Mouse (Mus musculus): ENCODE data around the gene Nol4l.
"Not testable (repeated sequence)": the region's sequence is repeated elsewhere in the genome, so short reads cannot be mapped to it uniquely, and the experiment has no call there.

Gene Nol4l

DNA sequence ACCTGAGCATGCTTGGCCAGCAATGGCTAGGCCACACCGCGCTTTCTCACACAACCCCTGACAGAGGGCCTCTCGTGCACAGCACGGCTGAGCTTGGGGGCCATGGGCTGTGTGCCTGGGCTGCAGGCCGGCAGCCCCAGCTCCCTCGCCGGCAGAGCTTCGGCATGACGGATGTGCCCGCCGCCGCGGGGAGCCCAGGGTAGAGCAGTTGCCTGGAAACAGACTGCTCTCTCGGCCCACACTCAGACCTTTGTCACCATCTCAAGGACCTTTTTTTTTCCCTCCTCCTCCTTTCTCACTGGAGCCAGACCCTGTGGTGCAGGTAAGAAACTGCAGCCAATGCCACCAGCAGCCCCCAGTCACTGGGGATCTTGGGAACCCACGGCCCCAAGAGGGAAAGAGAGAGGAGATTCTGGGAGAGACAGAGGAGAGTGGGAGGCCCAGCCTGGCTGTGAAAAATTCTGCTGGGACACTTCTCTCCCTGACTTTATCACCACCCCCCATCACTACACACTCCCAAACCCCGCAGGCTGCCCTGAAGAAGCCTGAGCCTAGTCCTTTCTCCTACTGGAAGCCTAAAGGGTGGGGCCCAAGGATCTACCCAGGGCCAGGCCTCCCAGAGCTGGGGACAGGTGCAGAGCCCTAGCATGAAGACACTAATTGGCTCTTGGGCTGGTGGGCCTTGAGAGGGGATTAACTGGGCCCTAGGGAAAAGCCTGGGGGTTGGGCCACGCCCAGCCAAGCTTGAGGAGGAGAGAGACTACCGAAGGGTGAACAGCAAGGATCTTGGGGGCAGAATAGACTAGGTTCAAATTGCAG is 20.4 kb downstream of the Nol4l start:
- DNase-seq = no peak

DNA sequence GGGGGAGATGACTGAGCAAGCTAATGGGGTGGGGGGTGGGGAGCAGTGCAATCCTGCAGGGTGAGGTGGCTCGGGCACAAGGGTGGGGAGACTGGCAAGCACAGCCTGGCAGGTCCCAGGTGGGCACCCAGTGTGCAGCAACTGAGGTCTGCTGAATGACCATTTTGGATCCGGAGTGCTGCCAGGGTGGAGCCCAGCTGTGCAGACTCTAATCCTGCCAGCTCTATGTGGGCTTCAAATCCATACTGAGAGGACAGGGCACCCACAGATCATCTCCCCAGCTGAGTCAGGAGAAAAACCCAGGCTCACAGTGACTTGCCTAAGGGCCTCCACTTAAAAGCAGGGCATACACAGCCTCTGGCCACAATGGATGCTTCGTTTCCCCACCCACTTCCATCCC is 21.4 kb downstream of the Nol4l start:
- no peak for DNase-seq

DNA sequence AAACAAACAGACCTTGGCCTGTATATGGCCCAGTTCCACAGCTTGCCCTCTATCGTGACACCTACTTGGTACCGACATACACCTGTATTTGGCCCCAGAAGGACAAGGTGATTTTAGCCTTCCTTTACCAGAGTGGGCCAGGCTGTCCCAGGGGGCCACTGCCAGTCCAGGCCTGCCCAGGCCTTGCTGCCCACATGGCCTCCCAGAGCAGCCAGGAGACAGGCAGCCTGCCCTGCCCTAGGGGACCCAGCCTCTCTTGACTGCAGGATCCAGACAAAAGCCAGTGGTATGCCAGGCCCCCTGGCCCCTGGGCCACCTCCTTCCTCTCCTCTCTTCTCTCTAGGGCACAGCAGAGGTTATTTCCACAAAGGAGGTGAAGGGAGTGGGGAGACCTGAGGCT is 21.8 kb downstream of the Nol4l start:
- no peak for DNase-seq

DNA sequence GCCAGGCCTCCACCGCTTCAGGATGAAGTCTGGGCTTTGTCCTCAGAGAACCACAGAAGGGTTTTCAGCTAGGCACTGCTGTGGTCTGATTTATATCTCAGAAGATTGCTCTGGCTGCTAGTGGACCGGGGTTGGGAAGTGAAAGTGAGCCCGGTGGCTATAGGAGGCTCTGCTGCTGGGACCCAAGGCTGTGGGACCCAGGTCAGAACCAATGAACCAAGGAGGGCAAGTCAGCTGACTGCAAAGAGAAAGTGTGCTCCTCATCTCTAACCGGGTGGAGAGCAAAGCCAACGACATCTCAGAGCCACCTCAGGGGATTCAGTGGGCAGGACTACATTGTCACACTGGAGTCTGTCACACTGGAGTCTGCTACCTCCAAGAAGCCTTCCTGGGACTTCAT is 23.4 kb downstream of the Nol4l start:
- DNase-seq = no peak

DNA sequence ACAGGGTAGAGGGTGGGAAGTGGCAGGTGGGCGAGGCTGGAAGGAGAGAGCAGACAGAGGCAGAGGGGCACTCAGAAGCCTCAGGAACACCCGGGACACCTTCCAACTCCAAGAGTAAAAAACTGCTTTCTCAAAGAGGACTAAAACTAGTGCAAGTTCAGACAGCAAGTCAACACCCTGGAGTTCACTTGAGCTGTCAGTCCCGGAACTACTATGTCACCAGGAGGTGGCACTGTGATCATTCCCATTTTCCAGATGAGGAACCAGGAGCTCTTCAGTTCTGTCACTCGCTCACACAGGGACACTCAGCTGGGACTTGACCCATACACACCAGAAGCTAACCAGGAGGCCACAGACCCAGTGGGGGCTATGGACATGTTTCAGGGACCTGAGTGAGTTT is 30.6 kb downstream of the Nol4l start:
- DNase-seq = no peak

DNA sequence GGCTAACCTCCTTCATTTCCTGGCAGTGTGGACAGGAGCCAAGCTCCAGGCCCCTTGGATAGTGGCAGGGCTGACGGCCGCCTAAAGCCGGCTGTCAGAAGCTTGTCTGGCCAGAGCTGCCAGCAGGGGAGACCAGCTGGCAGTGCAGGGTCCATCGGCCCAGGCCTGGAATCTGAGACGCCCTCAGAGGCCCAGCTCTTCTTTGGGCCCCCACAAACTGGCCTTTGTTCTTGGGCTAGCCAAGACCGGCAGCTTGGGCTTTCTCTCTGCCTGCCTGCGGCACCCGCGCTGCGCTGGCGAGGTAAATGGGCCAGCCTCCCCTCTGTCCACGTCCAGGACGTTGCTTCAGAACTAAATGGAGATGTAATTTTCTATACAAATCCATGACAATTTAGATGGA is 32.9 kb downstream of the Nol4l start:
- no peak for DNase-seq

DNA sequence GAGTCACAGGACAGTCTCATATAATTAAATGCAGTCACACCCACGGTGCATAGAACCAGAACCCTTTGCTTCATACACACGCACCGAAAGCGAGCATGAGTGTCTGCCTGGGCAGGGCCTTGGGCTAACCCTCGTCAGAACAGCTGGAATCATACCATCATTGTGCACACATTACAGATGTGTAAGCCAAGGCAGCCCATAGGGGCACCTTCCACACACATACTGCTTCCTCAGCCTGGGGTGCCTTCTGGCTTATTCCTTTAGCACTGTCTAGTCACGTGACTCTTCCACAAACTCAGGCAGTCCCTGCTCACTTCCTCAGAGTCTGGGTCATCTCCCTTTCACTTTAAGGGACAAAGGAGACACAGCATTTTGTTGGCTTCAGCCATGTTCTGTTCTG is 33.5 kb downstream of the Nol4l start:
- DNase-seq = no peak

DNA sequence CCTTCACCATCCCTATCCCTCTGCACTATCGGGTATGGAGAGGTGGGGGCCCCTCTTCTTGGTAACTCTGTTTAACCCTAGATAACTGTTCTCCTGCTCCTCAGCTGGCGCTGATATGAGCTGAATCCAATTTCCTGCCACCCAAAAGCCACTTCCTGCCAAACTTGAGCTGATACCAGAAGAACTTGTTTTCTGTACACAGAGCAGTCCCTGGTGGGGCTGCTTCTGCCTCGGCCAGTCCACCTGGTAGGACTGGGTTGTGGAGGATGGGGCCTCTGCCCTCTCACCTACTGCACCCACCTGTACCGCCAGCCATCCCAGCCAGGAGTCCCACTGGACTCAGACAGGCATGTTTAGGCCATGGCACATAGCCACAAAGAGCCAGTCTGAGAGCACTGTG is 34.0 kb downstream of the Nol4l start:
- DNase-seq = no peak

DNA sequence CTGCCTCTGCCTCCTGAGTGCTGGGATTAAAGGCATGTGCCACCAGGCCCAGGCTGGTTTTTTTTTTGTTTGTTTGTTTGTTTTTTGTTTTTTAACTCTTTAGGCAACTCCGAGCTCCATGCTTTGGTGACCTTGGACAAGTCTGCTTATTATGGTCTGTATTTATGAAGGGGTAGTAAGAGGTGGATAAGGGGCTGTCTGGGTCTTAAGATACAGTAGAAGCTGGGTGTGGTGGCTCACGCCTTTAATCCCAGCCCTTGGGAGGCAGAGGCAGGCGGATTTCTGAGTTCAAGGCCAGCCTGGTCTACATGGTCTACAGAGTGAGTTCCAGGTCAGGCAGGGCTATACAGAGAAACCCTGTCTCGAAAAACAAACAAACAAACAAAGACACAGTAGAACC is 34.4 kb downstream of the Nol4l start:
- not testable (repeated sequence) for DNase-seq

DNA sequence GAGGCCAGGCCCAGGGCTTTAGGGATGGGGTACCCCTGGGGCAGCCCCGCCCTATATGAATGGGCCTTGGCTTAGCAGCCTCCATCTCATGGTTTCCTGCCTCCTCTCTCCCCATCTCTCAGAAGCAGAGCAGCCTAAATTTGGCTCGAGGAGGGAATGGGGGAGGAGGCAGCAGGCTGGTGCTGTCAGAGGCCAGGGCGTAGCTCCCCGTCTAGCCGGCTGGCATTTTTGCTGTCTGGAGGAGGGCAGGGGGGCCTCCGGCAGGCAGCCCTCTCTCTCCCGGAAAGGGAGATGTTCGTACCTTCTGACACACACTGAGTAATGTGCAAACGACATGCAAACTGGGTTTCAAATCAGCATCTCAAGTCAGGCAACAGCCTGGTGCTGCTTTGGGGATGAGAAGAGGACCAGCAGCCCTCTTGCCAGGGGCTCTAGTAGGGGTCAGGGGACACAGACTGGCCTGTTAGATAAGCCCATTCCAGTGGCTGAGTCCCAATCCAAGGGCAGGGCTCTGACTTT is 35.4 kb downstream of the Nol4l start:
- DNase-seq = no peak

DNA sequence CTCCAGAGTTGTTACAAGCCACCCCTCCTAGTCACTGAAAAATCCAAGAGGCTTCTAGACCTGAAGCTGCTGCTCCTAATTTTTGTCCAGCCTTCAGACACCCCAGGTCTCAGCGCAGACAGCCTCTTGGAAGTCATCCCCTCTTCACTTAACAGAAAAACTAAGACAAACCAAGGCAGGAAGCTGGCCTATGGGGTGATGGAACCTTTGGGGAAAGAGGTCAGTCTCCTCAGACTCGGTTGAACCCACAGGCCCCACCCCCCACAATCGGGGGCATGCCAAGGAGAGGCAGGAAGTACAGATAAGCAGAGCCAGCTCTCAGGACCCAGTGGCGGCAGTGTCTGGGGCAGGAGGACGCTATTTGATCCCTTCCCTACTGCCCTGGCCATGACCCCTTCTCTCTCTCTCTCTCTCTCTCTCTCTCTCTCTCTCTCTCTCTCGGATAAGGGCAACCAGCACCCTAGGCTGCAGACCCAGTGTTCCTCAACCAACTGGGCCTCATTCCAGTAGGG is 35.9 kb downstream of the Nol4l start:
- no peak for DNase-seq

DNA sequence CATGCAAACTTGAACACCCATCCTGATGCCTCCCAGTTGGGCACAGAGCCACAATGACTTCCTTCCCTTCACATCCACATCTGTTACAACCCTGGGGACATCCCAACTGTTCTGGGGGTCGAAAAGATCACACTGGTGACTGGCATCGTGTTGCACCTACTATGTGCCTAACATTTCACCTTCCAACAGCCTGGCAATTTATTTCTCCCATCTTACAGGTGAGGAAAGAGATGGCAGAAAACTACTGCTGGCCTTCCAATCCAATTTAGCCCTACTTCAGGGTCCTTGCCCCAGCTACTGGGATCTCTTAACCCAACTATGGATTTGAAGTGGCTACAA is 36.4 kb downstream of the Nol4l start:
- no peak for DNase-seq

DNA sequence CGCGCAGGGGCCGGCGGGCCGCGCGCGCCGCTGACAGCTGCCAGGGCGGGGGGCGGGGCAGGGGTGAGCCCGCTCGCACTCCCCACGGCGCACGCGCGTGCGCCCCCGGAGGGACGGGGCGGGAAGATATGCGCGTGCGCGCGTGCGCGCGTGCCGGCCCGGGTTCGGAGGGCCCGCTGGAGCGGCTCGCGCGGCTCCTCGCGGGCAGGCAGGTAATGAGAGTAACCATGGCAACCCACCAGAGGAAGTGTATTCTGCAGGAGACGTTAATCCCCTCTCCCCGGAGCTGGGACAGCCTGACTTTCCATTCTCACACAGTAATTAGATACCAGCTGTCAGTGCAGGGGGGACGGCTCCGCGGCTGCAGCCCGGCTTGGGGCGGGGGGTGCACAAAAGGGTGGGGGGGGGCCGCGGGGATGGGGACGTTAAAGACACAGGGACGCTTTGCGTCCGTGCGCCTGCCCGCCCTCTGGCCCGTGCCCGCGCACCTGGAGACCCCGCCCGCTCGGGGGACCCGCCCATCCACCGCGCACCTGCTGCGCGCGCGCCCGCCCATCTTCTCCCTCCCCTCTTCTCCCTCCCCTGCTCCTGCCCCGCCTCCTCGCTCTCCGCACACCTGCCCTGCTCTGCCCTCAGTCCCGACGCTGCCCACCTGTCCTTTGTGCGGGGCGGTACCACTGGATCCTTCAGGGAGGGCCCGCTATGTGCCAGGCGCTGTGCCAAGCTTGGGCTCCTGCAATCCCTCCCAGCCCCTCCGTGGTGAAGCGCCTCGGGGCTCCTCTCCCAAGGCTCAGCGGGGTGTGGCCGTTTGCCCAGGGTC is 37.0 kb downstream of the Nol4l start, which contains the start of gene 4930404H24Rik:
Gene 4930404H24Rik, plus strand, starts transcription at position 218 of the 820 bp plus-strand sequence.
- DNase-seq = peak; percentile 97

DNA sequence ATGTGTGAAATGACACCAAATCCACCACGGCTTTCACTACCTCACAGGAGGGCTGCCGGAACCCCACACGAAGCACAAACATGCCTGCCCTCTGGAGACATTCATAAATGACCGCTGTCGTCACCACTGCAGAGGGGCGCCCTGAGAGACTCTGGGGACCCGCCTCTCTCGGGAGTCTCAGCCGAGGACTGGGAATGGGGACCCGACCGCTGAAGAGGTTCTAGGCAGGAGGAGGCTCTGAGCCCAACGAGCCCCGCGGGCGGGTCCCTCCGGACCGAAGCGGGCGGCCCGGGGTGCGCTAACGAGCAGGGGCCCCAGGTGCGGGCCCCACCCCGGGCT is 37.6 kb downstream of the Nol4l start:
- DNase-seq = no peak

DNA sequence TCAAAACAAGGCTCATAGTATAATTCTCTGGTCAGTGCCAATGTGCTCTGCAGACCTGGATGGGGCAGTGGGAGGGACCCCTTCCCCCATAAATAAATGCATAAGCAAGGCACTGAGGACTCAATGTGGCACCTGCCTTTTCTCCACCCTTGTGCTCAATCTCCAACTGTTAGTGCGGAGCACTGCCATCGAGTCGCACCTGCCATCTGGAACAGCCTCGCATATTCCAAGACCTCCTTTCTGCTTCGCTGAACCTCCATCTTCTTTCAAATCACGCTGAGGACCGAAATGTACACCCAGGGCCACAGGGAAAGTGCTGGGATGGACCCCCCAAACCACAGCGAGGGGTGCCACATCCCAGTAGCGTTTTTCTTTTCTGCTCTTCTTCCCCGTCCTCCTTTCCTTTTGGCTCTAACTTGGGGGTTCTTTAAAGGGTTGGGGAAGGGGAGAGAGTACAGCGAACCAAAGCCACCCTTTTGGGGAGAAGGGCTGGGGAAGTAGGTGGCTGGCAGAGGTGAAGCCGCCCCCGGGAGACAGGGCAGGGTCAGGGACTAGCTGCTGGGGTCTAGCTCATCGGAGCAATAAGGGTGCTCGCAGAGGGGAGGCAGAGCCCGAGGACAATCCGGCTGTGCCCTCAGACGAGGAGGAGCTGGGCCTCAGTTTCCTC is 38.1 kb downstream of the Nol4l start:
- DNase-seq = no peak

DNA sequence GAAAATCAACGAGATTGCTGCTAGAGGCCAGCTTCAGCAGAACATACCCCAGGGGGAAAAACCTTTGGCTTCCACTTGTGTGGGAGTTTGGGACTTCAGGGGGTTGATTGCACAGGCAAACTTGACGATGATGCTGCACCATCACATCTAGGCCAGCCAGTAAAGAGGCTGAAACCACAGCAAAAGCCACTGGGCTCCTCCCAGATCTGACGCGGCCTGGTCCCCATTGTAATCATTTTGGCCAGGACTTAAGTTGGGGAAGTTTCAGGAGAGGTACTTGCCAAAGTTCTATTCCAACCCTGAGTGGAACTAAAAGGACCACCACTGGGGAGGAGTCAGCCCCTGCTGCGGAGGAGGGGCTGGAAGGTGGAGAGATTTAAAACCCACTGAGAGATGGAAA is 38.8 kb downstream of the Nol4l start:
- DNase-seq = no peak

DNA sequence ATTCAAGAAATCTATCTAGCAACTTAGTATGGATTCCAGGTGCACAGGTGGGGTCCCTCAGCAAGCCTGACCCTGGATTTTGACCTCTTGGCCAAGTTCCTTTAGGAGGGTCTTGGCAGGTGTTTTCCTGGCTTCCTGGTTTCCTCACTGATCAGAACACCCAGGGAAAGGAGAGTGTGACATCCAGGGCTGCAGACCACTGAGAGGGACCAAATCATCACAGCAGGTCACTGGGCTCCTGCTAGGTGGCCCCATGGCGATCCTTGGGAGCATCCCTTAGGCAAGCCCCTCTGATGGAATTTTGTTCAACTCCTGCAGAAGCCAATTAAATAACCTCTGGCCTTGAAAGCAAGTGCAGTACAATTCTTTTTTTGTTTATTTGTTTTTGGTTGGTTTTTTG is 39.7 kb downstream of the Nol4l start:
- no peak for DNase-seq

DNA sequence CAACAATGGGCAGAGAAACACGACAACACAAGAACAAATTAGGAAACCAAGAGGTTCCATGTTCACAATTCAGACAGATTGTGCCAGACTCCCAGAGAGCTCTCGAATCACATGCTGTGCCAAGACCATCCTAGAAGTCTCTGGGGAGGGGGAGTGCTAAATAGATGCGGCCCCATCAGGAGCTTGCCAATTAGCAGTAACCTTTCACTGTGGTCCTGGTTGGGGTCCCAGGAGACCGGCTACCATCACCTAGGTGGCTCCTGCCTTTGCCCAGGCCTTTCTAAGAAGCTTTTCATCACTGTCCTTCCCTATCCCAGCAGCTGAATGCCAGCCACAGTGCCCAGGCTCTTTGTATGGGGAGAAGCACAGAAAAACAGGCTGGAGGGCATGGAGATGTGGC is 45.7 kb downstream of the Nol4l start:
- no peak for DNase-seq

DNA sequence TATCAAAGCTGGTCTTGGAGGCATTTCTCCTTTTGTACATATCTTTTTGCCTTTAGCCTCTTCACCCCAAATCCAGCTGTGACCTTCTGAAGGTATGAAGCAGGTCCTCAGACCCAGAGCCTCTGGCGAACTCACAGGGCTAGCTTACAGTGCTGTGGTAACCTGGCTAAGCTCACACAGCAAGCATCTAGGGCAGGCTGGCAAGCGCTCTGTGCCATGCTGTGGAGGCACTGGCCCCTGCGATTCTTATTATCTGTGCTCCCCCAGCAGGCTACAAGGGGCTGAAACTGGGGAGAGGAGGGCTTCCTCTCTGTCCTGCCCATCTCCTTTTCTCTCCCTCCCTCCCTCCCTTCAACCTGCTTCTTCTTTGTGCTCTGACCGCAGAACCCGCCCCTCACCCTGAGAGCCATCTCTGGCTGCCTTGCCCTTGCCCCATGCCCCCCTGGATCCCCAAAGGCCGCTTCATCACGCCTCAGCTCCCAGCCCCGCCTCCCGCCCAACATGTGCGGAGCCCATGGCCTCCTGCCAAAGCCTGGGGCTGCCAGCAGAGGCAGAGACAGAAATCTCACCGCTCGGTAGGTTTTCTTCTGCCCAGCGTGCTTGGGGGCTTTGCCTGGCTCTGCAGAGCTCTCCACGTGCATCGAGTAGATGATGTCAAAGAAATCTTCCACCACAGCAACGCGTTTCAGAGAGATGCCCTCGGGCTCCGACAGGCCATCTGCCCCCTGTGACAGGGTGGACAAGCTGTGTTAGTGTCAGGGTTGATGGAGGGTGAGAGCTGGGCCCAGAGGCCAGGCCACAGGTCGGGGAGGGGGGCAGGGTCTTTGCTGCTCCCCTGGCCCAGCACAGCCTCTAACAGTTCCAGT is 46.4 kb downstream of the Nol4l start:
- DNase-seq = no peak

DNA sequence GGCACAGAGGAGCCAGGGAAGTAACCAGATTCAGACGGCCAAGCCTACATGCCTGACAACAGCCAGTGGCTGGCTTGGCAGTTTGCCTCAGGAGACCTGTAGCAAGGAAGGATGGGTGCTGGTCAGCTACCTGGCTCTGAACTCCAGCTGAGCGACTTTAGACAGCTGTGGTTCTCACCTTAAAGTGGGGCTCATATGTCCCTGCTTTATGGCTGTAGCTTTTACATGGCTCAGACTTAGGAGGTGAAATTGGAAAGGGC is 48.0 kb downstream of the Nol4l start:
- DNase-seq = no peak

DNA sequence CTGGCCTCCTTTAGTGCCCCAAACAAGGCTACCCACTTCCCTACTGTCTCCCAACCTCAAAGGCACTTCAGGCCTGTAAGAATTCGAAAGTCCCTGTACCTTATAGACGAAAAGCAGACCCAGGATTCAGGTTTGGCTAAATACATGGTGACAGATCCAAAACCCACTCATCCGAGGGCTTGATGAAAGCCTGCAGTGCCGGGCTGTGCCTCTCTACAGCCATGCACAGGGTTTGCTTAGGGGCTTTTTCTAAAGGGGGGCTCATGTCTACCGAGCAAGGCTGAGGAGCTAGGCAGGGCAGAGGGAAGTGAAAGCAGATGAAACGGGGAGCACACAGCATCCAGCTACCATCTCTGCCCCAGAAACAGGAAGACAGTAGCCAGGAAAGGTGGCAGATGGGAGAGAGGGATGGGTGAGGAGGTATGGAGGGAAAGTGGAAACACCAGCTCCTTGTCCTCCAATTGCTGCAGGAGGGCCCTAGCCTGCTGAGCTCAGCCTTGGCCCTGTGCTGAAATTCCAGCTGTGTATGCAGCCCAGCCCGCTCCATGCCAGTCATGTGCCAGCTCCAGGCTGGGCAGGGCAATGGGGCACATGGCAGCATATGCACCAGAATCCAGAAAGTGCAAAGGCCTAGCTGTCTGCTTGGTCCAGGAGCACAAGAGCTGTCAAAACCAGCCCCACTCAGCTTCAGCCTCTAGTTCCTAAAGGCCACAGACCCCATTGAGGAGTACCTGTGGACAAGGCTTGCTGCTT is 48.5 kb downstream of the Nol4l start:
- DNase-seq = peak; percentile 85

DNA sequence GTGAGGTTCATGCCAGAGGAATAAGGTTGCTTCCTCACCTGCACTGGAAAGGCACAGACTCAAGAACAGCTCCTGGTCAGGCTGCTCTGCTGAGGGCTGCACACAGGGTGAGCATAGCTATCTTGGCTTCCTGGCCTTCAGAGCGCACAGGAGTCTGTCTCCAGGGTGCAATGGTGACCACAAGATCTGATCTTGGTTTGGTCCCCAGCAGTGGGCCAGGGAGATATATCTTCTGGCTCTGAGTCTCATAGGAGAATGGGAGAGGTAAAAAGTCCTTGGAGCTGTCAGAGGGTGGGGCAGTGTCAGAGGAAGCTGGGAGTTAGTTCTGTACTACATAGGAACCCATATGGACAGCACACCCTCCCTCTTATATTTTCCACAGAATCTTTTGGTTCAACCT is 50.3 kb downstream of the Nol4l start:
- no peak for DNase-seq
